Mouse (Mus musculus) large intestine, adult 2 months (tissue): ENCODE results near the gene Gm3173. TPM values are rescaled to one million over a fixed set of nuclear protein-coding genes. Genes with fewer than 3 reads are reported as not detected.
"Not testable (repeated sequence)": the region's sequence is repeated elsewhere in the genome, so short reads cannot be mapped to it uniquely, and the experiment has no call there.

Experiments used
- DNase-seq: peaks from one replicate; pipeline ENCODE4 v3.0.0-alpha.2; 2012; ENCODE audit warnings: low read depth, low spot score
- WGBS: fragments of 180-500 bp; shearing (Covaris S2); methylation state at CpG from one replicate; pipeline ENCODE4 v1.1.7; 2018; 5-methylcytosine and 5-hydroxymethylcytosine counted together
- polyA plus RNA-seq: library from polyadenylated mRNA; depleted of rRNA; stranded (reverse); fragments of >200 nt; gene quantifications from 2 replicates; pipeline ENCODE4 v1.2.3, GENCODE M21; 2012; rRNA removed

The Gm3173 gene
- not detected in 2 replicates for polyA plus RNA-seq

GRCm38 (mm10) chr14:4430692-4431091 is at the start of gene Gm3173:
Gene Gm3173, plus strand, starts transcription at chr14:4430992.
- DNase-seq, result not testable (repeated sequence)

GRCm38 (mm10) chr14:4385606-4386005 is 45.2 kb upstream of the Gm3173 start:
- DNase-seq, result not testable (repeated sequence)

GRCm38 (mm10) chr14:4392841-4393530 is 37.8 kb upstream of the Gm3173 start:
- DNase-seq, result not testable (repeated sequence)
- 93% methylated on average over 4 of the region's 6 CpGs for WGBS

- 78% methylated on average over 2 of the region's 3 CpGs for WGBS
- not testable (repeated sequence) for DNase-seq
Observed at GRCm38 (mm10) chr14:4397226-4397625, 33.6 kb upstream of the Gm3173 start, which contains the start of gene Gm3159. Gene Gm3159, plus strand, starts transcription at chr14:4397526.

GRCm38 (mm10) chr14:4398624-4399023 is 32.2 kb upstream of the Gm3173 start:
- DNase-seq, result not testable (repeated sequence)

GRCm38 (mm10) chr14:4400115-4400789 is 30.5 kb upstream of the Gm3173 start:
- WGBS, result 80% methylated on average over 5 of the region's 5 CpGs

GRCm38 (mm10) chr14:4401245-4401644 is 29.5 kb upstream of the Gm3173 start:
- WGBS, result 66% methylated on average over 5 of the region's 5 CpGs
- DNase-seq, result not testable (repeated sequence)

More at GRCm38 (mm10) chr14:4400115-4400789, 30.5 kb upstream of the Gm3173 start:
- not testable (repeated sequence) for DNase-seq

- not testable (repeated sequence) for DNase-seq
Observed at GRCm38 (mm10) chr14:4403840-4404239, 27.0 kb upstream of the Gm3173 start.

GRCm38 (mm10) chr14:4409939-4410338 is 20.9 kb upstream of the Gm3173 start:
- DNase-seq, result not testable (repeated sequence)
- 28% methylated on average over 1 of the region's 1 CpGs for WGBS

- 4% methylated on average over 43 of the region's 59 CpGs for WGBS
- not testable (repeated sequence) for DNase-seq
Observed at GRCm38 (mm10) chr14:4414965-4415835, 15.6 kb upstream of the Gm3173 start, which contains the start of gene Gm3164. Gene Gm3164, plus strand, starts transcription at chr14:4415448.

- 65% methylated on average over 1 of the region's 2 CpGs for WGBS
- DNase-seq, result not testable (repeated sequence)
Observed at GRCm38 (mm10) chr14:4481445-4481844, 50.7 kb downstream of the Gm3173 start, which contains the start of gene Gm3182. Gene Gm3182, plus strand, starts transcription at chr14:4481745.

- 6% methylated on average over 18 of the region's 25 CpGs for WGBS
Observed at GRCm38 (mm10) chr14:4499425-4499824, 68.6 kb downstream of the Gm3173 start.

GRCm38 (mm10) chr14:4555105-4555504 is 124.3 kb downstream of the Gm3173 start, which contains the start of gene Gm3047:
Gene Gm3047, plus strand, starts transcription at chr14:4555405.
- DNase-seq, result not testable (repeated sequence)
- WGBS, result no CpG with 5 or more reads among the region's 2 CpGs

More at GRCm38 (mm10) chr14:4499425-4499824, 68.6 kb downstream of the Gm3173 start:
- DNase-seq, result not testable (repeated sequence)

Other genes starting within 250 kb of the Gm3173 start
- 0.16 TPM in 1 of 2 replicates, not detected in the other for gene Gm2974, start 248.4 kb upstream of the Gm3173 start, polyA plus RNA-seq
- gene Gm3138, start 181.4 kb upstream of the Gm3173 start, polyA plus RNA-seq, result not detected in 2 replicates
- gene Gm3149, start 113.7 kb upstream of the Gm3173 start, polyA plus RNA-seq, result not detected in 2 replicates
- gene 2610042L04Rik, start 96.2 kb upstream of the Gm3173 start, polyA plus RNA-seq, result 0.11 TPM in 1 of 2 replicates, not detected in the other
- not detected in 2 replicates for gene Gm3159, start 33.5 kb upstream of the Gm3173 start, polyA plus RNA-seq
- gene Gm3164, start 15.5 kb upstream of the Gm3173 start, polyA plus RNA-seq, result 0.14 TPM in 1 of 2 replicates, not detected in the other
- gene Gm3182, start 50.8 kb downstream of the Gm3173 start, polyA plus RNA-seq, result not detected in 2 replicates
- not detected in 2 replicates for gene Gm3047, start 124.4 kb downstream of the Gm3173 start, polyA plus RNA-seq
- gene Gm8159, start 201.4 kb downstream of the Gm3173 start, polyA plus RNA-seq, result not detected in 2 replicates
- gene Gm3239, start 233.2 kb downstream of the Gm3173 start, polyA plus RNA-seq, result 0.07 TPM in 1 of 2 replicates, not detected in the other